Mouse (Mus musculus): ENCODE measurements at regions not wholly inside any gene's neighbourhood (a gene's known extent, or its start where the extent isn't known, plus 50 kb on each side); places are given as distances from the start of the nearest gene placed in this dataset.

GRCm38 (mm10) chr2:166386817-166387216 lies 231.4 kb upstream of the Sulf2 start:
- ATAC-seq: no peak

GRCm38 (mm10) chr2:166384583-166384982 lies 229.1 kb upstream of the Sulf2 start:
- H3K4me1 ChIP-seq (ENCODE audit: insufficient read depth, low read length): peaks cover 21% of the 10 kb centered on the region
- ATAC-seq (no peak), DNase-seq (ENCODE audit: low spot score) (peak; percentile 55)
- H3K27ac ChIP-seq: 0 out of 2 replicates have a peak overlapping the region, but pooled peaks have one; percentile 7
- no peaks in the 10 kb centered on the region for H3K27me3 ChIP-seq (ENCODE audit: insufficient read depth, low read length)
- no peaks in the 10 kb centered on the region for H3K36me3 ChIP-seq (ENCODE audit: insufficient read depth, low read length)
- no peak overlapping the region for H3K9ac ChIP-seq (replicated peaks; ENCODE audit: low read length)
- no peak overlapping the region for H3K4me2 ChIP-seq (ENCODE audit: low read depth, low read length)
- no peak for TF ChIP-seq CTCF (IDR thresholded peaks at IDR 0.05; ENCODE audit: low read depth)
- H3K4me3 ChIP-seq (ENCODE audit: low read length): no peak overlapping the region
- 24% methylated on average over 6 of the region's 6 CpGs for WGBS
- H3K9me3 ChIP-seq (ENCODE audit: low read length): no peaks in the 10 kb centered on the region

More at GRCm38 (mm10) chr2:166386817-166387216, 231.4 kb upstream of the Sulf2 start:
- H3K4me1 ChIP-seq (ENCODE audit: insufficient read depth, low read length): peaks cover 21% of the 10 kb centered on the region
- H3K9ac ChIP-seq (replicated peaks; ENCODE audit: low read length): no peak overlapping the region
- no peak overlapping the region for H3K27ac ChIP-seq
- H3K4me3 ChIP-seq (ENCODE audit: low read length): no peak overlapping the region
- 52% methylated on average over 5 of the region's 5 CpGs for WGBS
- no peaks in the 10 kb centered on the region for H3K27me3 ChIP-seq (ENCODE audit: insufficient read depth, low read length)
- TF ChIP-seq CTCF (IDR thresholded peaks at IDR 0.05; ENCODE audit: low read depth): no peak
- DNase-seq (ENCODE audit: low spot score): no peak
- H3K4me2 ChIP-seq (ENCODE audit: low read depth, low read length): no peak overlapping the region
- no peaks in the 10 kb centered on the region for H3K9me3 ChIP-seq (ENCODE audit: low read length)
- no peaks in the 10 kb centered on the region for H3K36me3 ChIP-seq (ENCODE audit: insufficient read depth, low read length)

- no peaks in the 10 kb centered on the region for H3K36me3 ChIP-seq (ENCODE audit: insufficient read depth, low read length)
- H3K4me2 ChIP-seq (ENCODE audit: low read depth, low read length): no peak overlapping the region
- no peak overlapping the region for H3K4me3 ChIP-seq (ENCODE audit: low read length)
- no peaks in the 10 kb centered on the region for H3K9me3 ChIP-seq (ENCODE audit: low read length)
- H3K27me3 ChIP-seq (ENCODE audit: insufficient read depth, low read length): no peaks in the 10 kb centered on the region
- H3K9ac ChIP-seq (replicated peaks; ENCODE audit: low read length): no peak overlapping the region
- TF ChIP-seq CTCF (IDR thresholded peaks at IDR 0.05; ENCODE audit: low read depth): no peak
- no peak for ATAC-seq
- H3K27ac ChIP-seq: no peak overlapping the region
- no peak for DNase-seq (ENCODE audit: low spot score)
- peaks cover 18% of the 10 kb centered on the region for H3K4me1 ChIP-seq (ENCODE audit: insufficient read depth, low read length)
- WGBS: 82% methylated on average over 5 of the region's 5 CpGs
Observed at GRCm38 (mm10) chr2:166383356-166383755, 227.9 kb upstream of the Sulf2 start.

- no peaks in the 10 kb centered on the region for H3K9me3 ChIP-seq (ENCODE audit: low read length)
- no peaks in the 10 kb centered on the region for H3K36me3 ChIP-seq (ENCODE audit: insufficient read depth, low read length)
- H3K9ac ChIP-seq (replicated peaks; ENCODE audit: low read length): no peak overlapping the region
- H3K27me3 ChIP-seq (ENCODE audit: insufficient read depth, low read length): no peaks in the 10 kb centered on the region
- peaks cover 11% of the 10 kb centered on the region; the same call in 1 of the 2 replicates for H3K4me1 ChIP-seq (ENCODE audit: insufficient read depth, low read length)
- DNase-seq (ENCODE audit: low spot score): no peak
- 83% methylated on average over 7 of the region's 7 CpGs for WGBS
- no peak overlapping the region for H3K27ac ChIP-seq
- no peak overlapping the region for H3K4me2 ChIP-seq (ENCODE audit: low read depth, low read length)
- no peak for ATAC-seq
- TF ChIP-seq CTCF (IDR thresholded peaks at IDR 0.05; ENCODE audit: low read depth): no peak
- no peak overlapping the region for H3K4me3 ChIP-seq (ENCODE audit: low read length)
Observed at GRCm38 (mm10) chr2:166382180-166382579, 226.7 kb upstream of the Sulf2 start.

GRCm38 (mm10) chr2:166380854-166381253 lies 225.4 kb upstream of the Sulf2 start:
- no peaks in the 10 kb centered on the region for H3K36me3 ChIP-seq (ENCODE audit: insufficient read depth, low read length)
- no peak for TF ChIP-seq CTCF (IDR thresholded peaks at IDR 0.05; ENCODE audit: low read depth)
- no peak overlapping the region for H3K9ac ChIP-seq (replicated peaks; ENCODE audit: low read length)
- no peaks in the 10 kb centered on the region for H3K9me3 ChIP-seq (ENCODE audit: low read length)
- no peak overlapping the region for H3K27ac ChIP-seq
- 87% methylated on average over 9 of the region's 9 CpGs for WGBS
- no peak overlapping the region for H3K4me3 ChIP-seq (ENCODE audit: low read length)
- ATAC-seq (no peak), DNase-seq (ENCODE audit: low spot score) (no peak)
- no peak overlapping the region for H3K4me2 ChIP-seq (ENCODE audit: low read depth, low read length)
- H3K27me3 ChIP-seq (ENCODE audit: insufficient read depth, low read length): no peaks in the 10 kb centered on the region
- peaks cover 6% of the 10 kb centered on the region; the same call in 1 of the 2 replicates for H3K4me1 ChIP-seq (ENCODE audit: insufficient read depth, low read length)

GRCm38 (mm10) chr2:166378325-166378724 lies 222.9 kb upstream of the Sulf2 start:
- no peak overlapping the region for H3K27ac ChIP-seq
- TF ChIP-seq CTCF (IDR thresholded peaks at IDR 0.05; ENCODE audit: low read depth): no peak
- H3K4me3 ChIP-seq (ENCODE audit: low read length): no peak overlapping the region
- no peaks in the 10 kb centered on the region for H3K36me3 ChIP-seq (ENCODE audit: insufficient read depth, low read length)
- no peaks in the 10 kb centered on the region for H3K4me1 ChIP-seq (ENCODE audit: insufficient read depth, low read length)
- 41% methylated on average over 3 of the region's 3 CpGs for WGBS
- H3K4me2 ChIP-seq (ENCODE audit: low read depth, low read length): no peak overlapping the region
- H3K27me3 ChIP-seq (ENCODE audit: insufficient read depth, low read length): no peaks in the 10 kb centered on the region
- H3K9ac ChIP-seq (replicated peaks; ENCODE audit: low read length): no peak overlapping the region
- H3K9me3 ChIP-seq (ENCODE audit: low read length): no peaks in the 10 kb centered on the region
- DNase-seq (ENCODE audit: low spot score) (no peak), ATAC-seq (no peak)

GRCm38 (mm10) chr2:166377329-166377728 lies 221.9 kb upstream of the Sulf2 start:
- peak; percentile 85 for DNase-seq (ENCODE audit: low spot score)
- Histone ChIP-seq H3K27me3 (ENCODE audit: insufficient read depth, low read length) (no peaks in the 10 kb centered on the region), H3K27ac (no peak overlapping the region), H3K36me3 (ENCODE audit: insufficient read depth, low read length) (no peaks in the 10 kb centered on the region), H3K4me3 (ENCODE audit: low read length) (no peak overlapping the region), H3K9ac (replicated peaks; ENCODE audit: low read length) (no peak overlapping the region), H3K4me2 (ENCODE audit: low read depth, low read length) (no peak overlapping the region), H3K9me3 (ENCODE audit: low read length) (no peaks in the 10 kb centered on the region), H3K4me1 (ENCODE audit: insufficient read depth, low read length) (no peaks in the 10 kb centered on the region)
- TF ChIP-seq CTCF (IDR thresholded peaks at IDR 0.05; ENCODE audit: low read depth): no peak
- WGBS: 9% methylated on average over 3 of the region's 3 CpGs
- peak; percentile 77 for ATAC-seq
